Mouse (Mus musculus) kidney, embryonic 16.5 days (tissue): ENCODE measurements around the gene Cage1. TPM values are rescaled to one million over a fixed set of nuclear protein-coding genes. Genes with fewer than 3 reads are reported as not detected.

Experiments
- ATAC-seq: fragments of 200-750 bp; cut with Nextera tagmentation; 2 replicates; pipeline ENCODE4 v1.8.0; 2017; ENCODE audit warnings: moderate TSS enrichment; ENCODE audit not compliant: low FRiP score, low TSS enrichment
- H3K27ac ChIP-seq: fragments of 300-500 bp; sonication (generic); 2 replicates; pipeline ENCODE4 v1.5.1; 2014; ENCODE audit warnings: low read length
- H3K27me3 ChIP-seq: fragments of 300-500 bp; sonication (generic); 2 replicates; pipeline ENCODE4 v1.6.1; 2014; ENCODE audit warnings: low read length, control low read depth, mixed read lengths; ENCODE audit not compliant: insufficient read depth
- H3K36me3 ChIP-seq: fragments of 300-500 bp; sonication (generic); 2 replicates; pipeline ENCODE4 v1.6.1; 2014; ENCODE audit warnings: low read length, control low read depth, mixed read lengths; ENCODE audit not compliant: insufficient read depth
- H3K4me1 ChIP-seq: fragments of 300-500 bp; sonication (generic); 2 replicates; pipeline ENCODE4 v1.6.1; 2014; ENCODE audit warnings: low read length, control low read depth, mixed read lengths; ENCODE audit not compliant: insufficient read depth
- H3K4me2 ChIP-seq: fragments of 300-500 bp; sonication (generic); replicated peaks from 2 replicates; pipeline ENCODE4 v1.6.1; 2014; ENCODE audit warnings: low read depth, low read length
- H3K4me3 ChIP-seq: fragments of 300-500 bp; sonication (generic); 2 replicates; pipeline ENCODE4 v1.5.1; 2014; ENCODE audit warnings: mild to moderate bottlenecking, low read length
- H3K9ac ChIP-seq: fragments of 300-500 bp; sonication (generic); replicated peaks from 2 replicates; pipeline ENCODE4 v1.6.1; 2014; ENCODE audit warnings: low read length
- H3K9me3 ChIP-seq: fragments of 300-500 bp; sonication (generic); 2 replicates; pipeline ENCODE4 v1.6.1; 2016; ENCODE audit warnings: low read length, control low read depth
- WGBS: fragments of 180-500 bp; shearing (Covaris S2); extraction: QIAGEN DNeasy Blood & Tissue Kit; methylation state at CpG from one replicate; pipeline ENCODE4 v1.1.7; 2014; 5-methylcytosine and 5-hydroxymethylcytosine counted together
- microRNA-seq: library from miRNA; unstranded; fragments of <30 nt; microRNA quantifications from one replicate; pipeline ENCODE4, GENCODE M21; 2016
- polyA plus RNA-seq: library from polyadenylated mRNA; unstranded; fragments of >200 nt; fragmentation: Nextera tagmentation; extraction: Ambion mirVana; gene quantifications from 2 replicates; pipeline ENCODE4 v1.2.1, GENCODE M21; 2015

The Cage1 gene
- polyA plus RNA-seq, 1 experiment from 2014 or later: 1.4 TPM

- Histone ChIP-seq H3K4me2 (no peak overlapping the region), H3K36me3 (no peaks in the 10 kb centered on the region), H3K4me3 (no peak overlapping the region), H3K9ac (no peak overlapping the region), H3K27me3 (no peaks in the 10 kb centered on the region), H3K27ac (no peak overlapping the region; the same call in 1 of the 2 replicates), H3K4me1 (peaks cover 14% of the 10 kb centered on the region), H3K9me3 (no peaks in the 10 kb centered on the region)
- WGBS: 55% methylated on average over 7 of the region's 7 CpGs
- no peak for ATAC-seq
These were observed 76.9 kb downstream of the Cage1 start for GRCm38 (mm10) chr13:37959936-37960335.

GRCm38 (mm10) chr13:37959239-37959907, 77.5 kb downstream of the Cage1 start:
- WGBS: 76% methylated on average over 15 of the region's 15 CpGs
- Histone ChIP-seq H3K27ac (no peak overlapping the region; the same call in 1 of the 2 replicates), H3K9ac (no peak overlapping the region), H3K4me1 (peaks cover 9% of the 10 kb centered on the region), H3K4me2 (no peak overlapping the region), H3K9me3 (no peaks in the 10 kb centered on the region), H3K36me3 (no peaks in the 10 kb centered on the region), H3K27me3 (no peaks in the 10 kb centered on the region), H3K4me3 (no peak overlapping the region)
- ATAC-seq: no peak

GRCm38 (mm10) chr13:37958498-37959238, 78.2 kb downstream of the Cage1 start:
- H3K36me3 ChIP-seq: no peaks in the 10 kb centered on the region
- peaks cover 1% of the 10 kb centered on the region; the same call in 1 of the 2 replicates for H3K4me1 ChIP-seq
- no peak overlapping the region for H3K4me2 ChIP-seq
- ATAC-seq: no peak
- H3K4me3 ChIP-seq: no peak overlapping the region
- H3K9me3 ChIP-seq: no peaks in the 10 kb centered on the region
- no peak overlapping the region for H3K27ac ChIP-seq
- no peaks in the 10 kb centered on the region for H3K27me3 ChIP-seq
- no peak overlapping the region for H3K9ac ChIP-seq
- WGBS: 89% methylated on average over 18 of the region's 18 CpGs

Small RNA genes lying within 50 kb of the gene (microRNA-seq; reads per million reads assigned to microRNA genes)
- gene Gm27387: not detected

Other genes starting within 250 kb of the Cage1 start
- 130 and 138 TPM in 2 replicates for gene Ssr1, start 42.9 kb downstream of the Cage1 start, polyA plus RNA-seq
- 49.3 and 54.0 TPM in 2 replicates for gene Riok1, start 74 bp downstream of the Cage1 start, polyA plus RNA-seq
- gene Dsp, start 114.2 kb upstream of the Cage1 start, polyA plus RNA-seq: 5.3 TPM in 2 replicates
- gene Snrnp48, start 167.9 kb upstream of the Cage1 start, polyA plus RNA-seq: 32.3 and 37.3 TPM in 2 replicates